Mouse (Mus musculus): ENCODE data around the gene Hivep3.

Hivep3 gene

DNA sequence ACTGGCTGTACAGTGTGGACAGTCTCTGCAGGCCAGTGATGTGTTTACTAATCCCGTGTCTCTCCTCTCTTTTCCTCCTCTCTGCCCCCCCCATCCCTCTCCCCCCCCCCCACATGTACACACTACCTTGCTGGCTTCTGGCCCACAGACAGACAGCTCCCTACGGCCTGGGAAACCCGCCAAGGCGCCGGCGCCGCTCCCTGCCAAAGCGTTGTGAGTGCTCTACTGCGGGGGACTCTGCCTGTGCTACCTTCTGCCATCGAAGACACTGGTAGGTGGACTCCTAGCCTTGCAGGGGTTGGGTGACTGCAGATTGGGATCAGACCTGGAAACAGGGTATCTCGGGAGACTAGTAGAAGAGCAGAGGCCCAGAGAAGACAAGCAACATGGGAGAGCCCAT, 429.7 kb downstream of the Hivep3 start:
- peak; percentile 85 to 87 for DNase-seq

DNA sequence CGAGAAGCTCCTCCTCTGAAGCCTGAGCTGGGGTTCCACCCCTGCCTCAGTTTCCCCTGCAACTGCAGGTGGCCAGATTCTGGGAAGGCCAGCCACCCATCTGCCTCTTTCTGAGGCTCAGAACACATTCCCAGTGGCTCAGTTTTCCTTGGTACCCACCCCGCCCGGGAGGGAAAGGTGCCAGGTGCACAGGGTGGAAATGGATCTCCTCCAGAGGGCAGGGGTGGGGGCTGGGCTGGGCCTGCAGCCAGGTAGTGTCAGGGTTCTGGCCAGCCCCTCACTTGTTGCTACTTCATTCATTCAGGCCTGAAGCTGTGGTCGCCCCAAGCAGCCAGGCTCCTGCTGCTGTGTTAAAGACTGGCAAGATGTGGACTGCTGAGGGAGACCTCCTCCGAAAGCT, 430.7 kb downstream of the Hivep3 start:
- DNase-seq, result no peak

DNA sequence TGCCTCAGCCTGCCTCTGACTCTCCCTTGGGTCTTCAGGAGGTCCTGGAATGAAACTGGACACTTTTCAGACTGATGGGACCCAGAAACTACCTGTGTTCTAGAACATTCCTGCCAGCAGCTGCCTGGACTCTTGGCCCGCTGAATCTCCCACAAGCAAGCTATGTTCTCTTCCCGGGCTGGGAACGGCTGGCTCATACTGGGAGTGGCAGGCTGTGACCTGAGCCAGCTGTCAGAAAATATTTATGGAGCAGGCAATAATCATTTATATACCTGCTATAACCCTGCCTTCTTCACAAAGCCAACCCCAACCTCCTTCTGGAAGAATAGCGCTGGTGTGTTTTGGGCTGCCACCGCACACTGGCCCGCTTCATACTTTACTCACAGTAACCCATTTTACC, 434.2 kb downstream of the Hivep3 start:
- DNase-seq, result no peak

DNA sequence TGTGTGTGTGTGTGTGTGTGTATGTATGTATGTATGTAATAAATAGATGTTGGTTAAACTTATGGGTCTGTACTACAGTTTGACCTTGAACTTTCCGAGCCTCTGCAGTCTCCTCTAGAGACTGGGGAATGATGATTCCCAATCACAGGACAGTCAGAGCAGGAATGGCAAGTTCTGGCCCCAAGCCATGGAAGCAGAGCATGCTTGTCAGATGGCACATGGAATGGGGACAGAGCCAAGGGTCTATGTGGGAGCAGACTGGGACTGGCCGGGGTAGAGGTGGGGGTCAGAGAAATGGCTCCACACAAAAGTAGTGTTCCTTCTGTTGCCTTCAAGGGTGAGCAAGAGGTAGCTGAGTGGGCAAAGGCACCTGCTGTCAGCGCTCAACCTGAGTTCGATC, 434.8 kb downstream of the Hivep3 start:
- no peak for DNase-seq

DNA sequence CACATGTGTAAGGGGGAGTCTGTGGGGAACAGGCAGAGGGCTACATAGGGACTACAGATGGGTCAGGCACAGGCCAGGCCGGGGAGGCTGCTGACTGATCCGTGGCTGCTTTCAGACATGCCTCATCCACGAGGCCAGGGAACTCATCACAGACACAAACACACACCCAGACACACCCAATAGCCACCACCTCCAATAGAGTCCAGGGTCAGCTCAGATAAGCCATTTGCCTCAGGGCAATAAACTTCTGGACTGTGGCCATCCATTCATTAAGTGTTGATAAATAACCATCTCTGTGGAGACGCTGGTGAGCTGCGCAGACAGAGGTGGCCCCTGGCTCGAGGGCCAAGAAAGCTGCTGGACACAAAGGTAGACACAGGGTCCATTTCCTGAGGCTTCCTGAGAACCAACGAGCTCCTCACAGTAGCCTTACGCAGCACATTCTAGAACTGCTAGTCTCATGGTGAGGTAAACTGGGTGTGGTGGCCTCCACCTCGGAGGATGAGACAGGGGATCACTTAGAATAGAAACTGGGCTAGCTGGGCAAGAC, 436.9 kb downstream of the Hivep3 start:
- no peak for DNase-seq

DNA sequence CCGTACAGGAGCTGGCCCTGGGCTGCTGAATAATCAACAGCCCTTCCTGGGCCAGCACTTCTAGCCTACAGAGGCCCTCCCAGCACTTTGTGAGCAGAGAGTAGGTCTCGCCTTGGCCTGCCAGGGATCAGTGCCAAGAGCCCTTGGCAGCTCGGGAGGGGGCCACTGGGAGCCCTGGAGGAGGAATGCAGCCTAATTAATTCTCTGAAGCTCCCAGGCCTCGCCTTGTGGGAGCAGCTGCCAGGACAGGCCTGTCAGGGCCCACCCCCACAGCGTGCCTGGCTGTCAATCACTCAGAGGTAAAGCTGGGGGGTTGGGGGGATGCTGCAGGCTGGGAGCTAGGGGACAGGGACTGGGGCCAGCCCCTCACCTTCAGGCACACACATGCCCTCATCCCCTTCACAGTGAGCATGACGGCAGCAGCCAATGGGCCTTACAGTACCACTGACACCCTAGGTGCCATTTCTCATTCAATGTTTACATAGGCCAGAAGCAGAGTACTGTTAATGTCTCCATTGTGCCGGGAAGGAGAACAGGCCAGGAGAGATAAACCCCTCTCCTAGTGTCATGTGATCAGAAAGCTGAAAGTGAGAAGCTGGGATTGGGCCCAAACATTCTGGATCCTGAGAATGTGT, 438.6 kb downstream of the Hivep3 start:
- no peak for DNase-seq

DNA sequence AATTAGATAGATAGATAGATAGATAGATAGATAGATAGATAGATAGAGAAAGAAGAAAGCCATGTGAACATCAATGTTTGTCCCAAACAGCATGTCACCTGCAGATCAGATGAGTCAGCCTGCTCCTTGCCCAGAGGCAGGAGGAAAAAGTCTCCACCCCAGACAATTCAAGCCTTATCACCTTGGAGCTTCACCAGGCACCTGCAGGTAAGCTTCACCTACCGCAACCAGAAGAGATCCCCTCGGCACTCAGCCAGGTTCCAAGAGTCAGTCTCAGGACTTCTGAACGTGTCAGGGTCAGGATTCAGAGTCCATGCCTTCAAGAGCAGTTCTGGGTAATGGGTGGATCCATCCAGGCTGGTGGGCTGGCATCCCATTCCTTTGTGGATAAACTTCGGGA, 445.5 kb downstream of the Hivep3 start:
- no peak for DNase-seq

DNA sequence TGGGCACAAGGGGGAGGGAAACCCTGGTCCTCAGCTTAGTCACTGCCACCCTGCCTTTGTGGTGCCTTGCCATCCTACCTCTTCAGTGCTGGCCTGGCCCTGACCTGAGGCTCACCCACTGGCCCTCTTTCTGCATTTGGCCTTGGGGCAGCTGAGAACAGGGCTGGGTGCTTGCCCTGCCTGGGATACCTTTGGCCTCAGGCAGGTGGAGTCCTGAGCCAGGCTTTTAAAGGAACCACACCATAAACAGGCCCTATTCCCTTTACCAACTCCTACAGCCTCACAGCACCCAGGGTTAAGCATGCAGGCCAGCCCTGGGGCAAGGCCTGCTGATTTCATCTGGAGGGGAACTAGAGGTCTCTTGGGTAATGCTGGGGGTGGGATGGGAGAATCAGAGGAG, 447.0 kb downstream of the Hivep3 start:
- DNase-seq, result no peak

DNA sequence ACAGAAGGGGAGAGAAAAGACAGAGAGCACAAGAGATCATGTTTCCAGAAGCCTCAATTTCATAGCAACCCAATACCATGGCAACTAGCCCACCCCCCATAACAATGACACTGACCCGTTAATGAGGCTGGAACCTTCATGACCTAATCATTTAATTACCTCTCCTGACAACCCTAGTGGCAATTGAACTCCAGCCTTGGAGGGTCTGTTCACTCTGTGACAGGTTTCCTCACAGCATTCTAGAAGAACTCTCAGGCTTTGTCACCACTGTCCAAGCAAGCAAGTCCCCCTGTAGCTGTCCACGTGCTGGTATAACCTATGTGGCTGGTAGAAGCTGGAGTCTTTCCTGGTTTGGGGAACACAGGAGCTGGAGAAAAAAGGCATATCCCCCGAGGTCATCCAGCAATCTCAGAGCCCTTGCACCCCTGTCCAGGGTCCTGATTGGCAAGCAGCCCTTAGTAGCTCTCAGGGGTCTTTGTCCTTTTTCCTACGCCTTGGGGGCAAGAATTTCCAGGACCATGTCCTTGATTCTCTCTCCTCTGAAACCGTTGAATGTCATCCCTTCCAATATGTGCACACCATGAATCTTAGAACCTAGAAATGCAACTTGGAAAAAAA, 450.9 kb downstream of the Hivep3 start:
- DNase-seq, result no peak

DNA sequence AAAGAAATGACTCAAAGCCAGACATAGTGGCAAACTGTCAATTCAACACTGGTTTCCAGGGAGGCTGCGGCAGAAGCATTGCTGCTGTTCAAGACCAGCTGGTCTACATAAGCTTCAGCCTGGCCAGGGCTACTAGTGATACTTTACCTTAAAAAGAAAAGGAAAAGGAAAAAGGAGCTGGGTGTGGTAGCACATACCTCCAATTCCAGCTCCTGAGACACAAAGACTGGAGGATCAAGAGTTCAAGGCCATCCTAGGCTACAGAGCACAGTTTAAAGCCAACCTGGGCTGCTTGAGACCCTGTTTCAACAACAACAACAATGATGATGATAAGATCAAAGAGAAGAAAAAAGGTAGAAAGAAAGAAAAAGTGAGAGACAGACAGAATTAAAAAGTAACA, 452.9 kb downstream of the Hivep3 start:
- no peak for DNase-seq

DNA sequence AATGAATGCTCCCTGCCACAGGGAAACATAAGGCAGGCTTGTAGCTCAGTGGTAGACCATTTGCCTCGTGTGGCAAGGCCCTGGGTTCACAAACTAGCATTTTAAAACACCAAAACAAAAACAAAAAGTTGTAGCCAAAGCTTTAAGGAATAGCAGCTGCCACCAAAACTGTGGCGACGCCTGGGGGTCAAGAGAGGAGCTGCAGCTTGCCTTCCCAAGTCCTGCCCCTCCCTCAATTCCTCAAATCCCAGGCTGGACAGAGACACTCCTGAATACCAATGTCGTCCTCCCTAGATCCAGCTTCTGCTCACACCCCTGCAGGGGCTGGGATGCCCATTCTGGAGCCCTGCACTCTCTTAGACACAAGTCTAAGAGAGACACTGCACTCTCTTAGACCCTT, 453.4 kb downstream of the Hivep3 start:
- no peak for DNase-seq

Data from cerebellum, adult 18-20 months (tissue).